Mouse (Mus musculus) midbrain, embryonic 10.5 days (tissue): ENCODE measurements at regions not wholly inside any gene's neighbourhood (a gene's known extent, or its start where the extent isn't known, plus 50 kb on each side); places are given as distances from the start of the nearest gene placed in this dataset.

Experiments used
- DNase-seq: peaks from one replicate; pipeline ENCODE4 v3.0.0-alpha.2; 2017; ENCODE audit warnings: low spot score
- H3K27ac ChIP-seq: fragments of 300-500 bp; sonication (generic); replicated peaks from 2 replicates; pipeline ENCODE4 v1.5.1; 2016; ENCODE audit warnings: mild to moderate bottlenecking
- H3K27me3 ChIP-seq: fragments of 300-500 bp; sonication (generic); 2 replicates; pipeline ENCODE4 v1.6.1; 2016; ENCODE audit warnings: low read depth, mild to moderate bottlenecking; ENCODE audit not compliant: poor library complexity, severe bottlenecking
- H3K36me3 ChIP-seq: fragments of 300-500 bp; sonication (generic); 2 replicates; pipeline ENCODE4 v1.6.1; 2016; ENCODE audit warnings: mild to moderate bottlenecking, moderate library complexity
- H3K4me1 ChIP-seq: fragments of 300-500 bp; sonication (generic); 2 replicates; pipeline ENCODE4 v1.6.1; 2016
- H3K4me3 ChIP-seq: fragments of 300-500 bp; sonication (generic); 2 replicates; pipeline ENCODE4 v1.5.1; 2016; ENCODE audit warnings: mild to moderate bottlenecking, moderate library complexity
- H3K9me3 ChIP-seq: fragments of 300-500 bp; sonication (generic); replicated peaks from 2 replicates; pipeline ENCODE4 v1.6.1; 2016; ENCODE audit warnings: mild to moderate bottlenecking
- WGBS: fragments of 180-500 bp; shearing (Covaris S2); methylation state at CpG from one replicate; pipeline ENCODE4 v1.1.7; 2016; 5-methylcytosine and 5-hydroxymethylcytosine counted together

DNA sequence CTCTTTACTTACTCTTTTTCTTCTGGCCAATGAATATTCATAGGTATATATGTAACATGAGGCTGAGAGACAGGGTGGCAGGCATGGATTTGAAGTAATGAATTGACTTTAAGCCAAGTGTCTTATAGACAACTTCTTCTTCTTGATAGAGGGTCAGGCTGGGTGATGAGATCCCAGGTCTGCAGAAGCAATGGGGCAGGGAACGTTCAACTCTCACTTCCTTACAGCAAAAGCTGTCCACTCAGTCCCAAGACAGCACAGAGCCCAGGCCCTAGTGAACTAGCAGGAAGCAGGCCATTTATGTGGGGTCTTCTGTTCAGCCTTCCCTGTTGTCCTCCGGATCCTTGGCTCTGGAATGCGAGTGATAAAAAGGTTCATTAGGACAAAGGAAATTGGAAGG, 52.6 kb upstream of the Lclat1 start:
- Histone ChIP-seq H3K4me1 (peaks cover 7% of the 10 kb centered on the region), H3K9me3 (no peaks in the 10 kb centered on the region), H3K27me3 (no peaks in the 10 kb centered on the region), H3K4me3 (no peak overlapping the region), H3K36me3 (no peaks in the 10 kb centered on the region), H3K27ac (no peak overlapping the region)
- WGBS, result 85% methylated on average over 3 of the region's 3 CpGs
- DNase-seq, result no peak

DNA sequence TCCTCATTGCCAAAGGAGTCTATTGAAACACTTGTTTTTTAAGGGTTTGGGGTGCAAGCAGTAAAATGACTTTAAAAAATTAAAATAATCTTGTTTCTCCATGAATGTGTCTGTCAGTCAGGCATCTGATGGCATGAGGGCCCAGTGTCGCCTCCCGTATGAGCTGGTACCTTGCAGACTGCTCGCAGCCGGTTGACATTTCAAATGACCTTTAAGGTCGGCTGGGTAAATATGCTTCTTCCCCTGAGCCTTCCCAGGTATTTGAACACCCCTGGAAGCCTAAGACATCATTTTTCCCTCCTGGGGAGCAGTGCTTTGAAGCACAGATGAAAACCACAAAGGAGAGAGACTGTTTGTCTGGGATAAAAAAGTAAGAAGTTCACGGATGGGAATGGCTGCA, 52.2 kb upstream of the Lclat1 start:
- H3K36me3 ChIP-seq, result no peaks in the 10 kb centered on the region
- no peaks in the 10 kb centered on the region for H3K9me3 ChIP-seq
- no peaks in the 10 kb centered on the region for H3K27me3 ChIP-seq
- peaks cover 7% of the 10 kb centered on the region for H3K4me1 ChIP-seq
- no peak overlapping the region for H3K4me3 ChIP-seq
- H3K27ac ChIP-seq, result no peak overlapping the region
- 66% methylated on average over 6 of the region's 6 CpGs for WGBS
- DNase-seq, result no peak

DNA sequence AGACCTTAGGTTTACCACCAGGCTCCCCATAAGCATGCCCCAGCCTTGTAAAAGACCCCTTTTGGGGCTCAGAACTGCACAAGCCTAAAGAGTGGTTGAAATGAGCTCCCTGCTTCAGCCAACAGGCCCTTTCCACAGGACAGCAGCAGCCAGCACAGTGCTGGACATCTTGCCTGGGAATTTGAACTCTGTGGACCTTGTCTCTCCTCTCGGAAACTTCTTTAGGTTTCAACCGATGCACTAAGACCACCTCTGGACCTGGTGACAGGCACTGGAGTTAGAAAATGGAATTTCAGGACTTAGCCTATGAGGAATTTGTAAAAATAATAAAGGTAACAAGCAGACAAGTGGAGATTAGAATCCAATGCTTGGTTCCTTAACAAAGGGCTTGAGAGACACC, 51.2 kb upstream of the Lclat1 start:
- H3K4me3 ChIP-seq, result no peak overlapping the region
- no peaks in the 10 kb centered on the region for H3K27me3 ChIP-seq
- no peak for DNase-seq
- WGBS, result 90% methylated on average over 2 of the region's 2 CpGs
- peaks cover 7% of the 10 kb centered on the region for H3K4me1 ChIP-seq
- no peaks in the 10 kb centered on the region for H3K9me3 ChIP-seq
- no peak overlapping the region for H3K27ac ChIP-seq
- no peaks in the 10 kb centered on the region for H3K36me3 ChIP-seq
